Mouse (Mus musculus): ENCODE measurements around the gene Snx22.

- TF ChIP-seq POLR2A (IDR thresholded peaks at IDR 0.05; ENCODE audit: low read depth, low read length) (no peak), CTCF (conservative IDR thresholded peaks at IDR 0.05; ENCODE audit: insufficient read depth, insufficient read length, low read depth, low read length) (no peak)
Observed at GRCm38 (mm10) chr9:66042331-66042730, 27.2 kb downstream of the Snx22 start.

All from kidney, adult 2 months (tissue).